Mouse (Mus musculus) hindbrain, postnatal 0 days (tissue): Measurements from ENCODE around the gene Olfr850. TPM values are rescaled to one million over a fixed set of nuclear protein-coding genes. Genes with fewer than 3 reads are reported as not detected.

Source experiments
- ATAC-seq: fragments of 200-750 bp; cut with Nextera tagmentation; 2 replicates; pipeline ENCODE4 v1.8.0; 2017; ENCODE audit warnings: mild to moderate bottlenecking, moderate TSS enrichment, moderate library complexity
- DNase-seq: peaks from one replicate; pipeline ENCODE4 v3.0.0-alpha.2; 2015; ENCODE audit warnings: low spot score
- H3K27ac ChIP-seq: fragments of 300-500 bp; sonication (generic); 2 replicates; pipeline ENCODE4 v1.5.1; 2014; ENCODE audit warnings: mild to moderate bottlenecking
- H3K27me3 ChIP-seq: fragments of 300-500 bp; sonication (generic); 2 replicates; pipeline ENCODE4 v1.6.1; 2014; ENCODE audit warnings: low read length, mixed read lengths; ENCODE audit not compliant: insufficient read depth
- H3K36me3 ChIP-seq: fragments of 300-500 bp; sonication (generic); 2 replicates; pipeline ENCODE4 v1.6.1; 2014; ENCODE audit warnings: low read length, mixed read lengths; ENCODE audit not compliant: insufficient read depth
- H3K4me1 ChIP-seq: fragments of 300-500 bp; sonication (generic); 2 replicates; pipeline ENCODE4 v1.6.1; 2014; ENCODE audit warnings: antibody characterized with exemption, low read length, mixed read lengths; ENCODE audit not compliant: insufficient read depth
- H3K4me2 ChIP-seq: fragments of 300-500 bp; sonication (generic); 2 replicates; pipeline ENCODE4 v1.6.1; 2014; ENCODE audit warnings: low read depth, mild to moderate bottlenecking, low read length, moderate library complexity, mixed read lengths
- H3K4me3 ChIP-seq: fragments of 300-500 bp; sonication (generic); 2 replicates; pipeline ENCODE4 v1.5.1; 2014; ENCODE audit warnings: low read length
- H3K9ac ChIP-seq: fragments of 300-500 bp; sonication (generic); replicated peaks from 2 replicates; pipeline ENCODE4 v1.6.1; 2014; ENCODE audit warnings: mild to moderate bottlenecking, low read length, moderate library complexity, mixed read lengths
- H3K9me3 ChIP-seq: fragments of 300-500 bp; sonication (generic); 2 replicates; pipeline ENCODE4 v1.6.1; 2016; ENCODE audit warnings: low read length, mixed read lengths
- CTCF ChIP-seq: IDR thresholded peaks from 2 replicates; pipeline ENCODE4 v1.5.1; 2016; ENCODE audit warnings: antibody characterized with exemption, control low read depth, low read depth
- WGBS: fragments of 180-500 bp; shearing (Covaris S2); extraction: QIAGEN DNeasy Blood & Tissue Kit; methylation state at CpG from one replicate; pipeline ENCODE4 v1.1.7; 2014; 5-methylcytosine and 5-hydroxymethylcytosine counted together
- polyA plus RNA-seq: library from polyadenylated mRNA; unstranded; fragments of >200 nt; fragmentation: Nextera tagmentation; extraction: Ambion mirVana; gene quantifications from 2 replicates; pipeline ENCODE4 v1.2.1, GENCODE M21; 2015
- total RNA-seq: library from RNA; depleted of rRNA; stranded (reverse); fragments of >200 nt; gene quantifications from 2 replicates; pipeline ENCODE4 v1.2.3, GENCODE M21; 2014; rRNA removed

Olfr850 gene
- total RNA-seq: not detected in 2 replicates
- not detected in 2 replicates for polyA plus RNA-seq

DNA sequence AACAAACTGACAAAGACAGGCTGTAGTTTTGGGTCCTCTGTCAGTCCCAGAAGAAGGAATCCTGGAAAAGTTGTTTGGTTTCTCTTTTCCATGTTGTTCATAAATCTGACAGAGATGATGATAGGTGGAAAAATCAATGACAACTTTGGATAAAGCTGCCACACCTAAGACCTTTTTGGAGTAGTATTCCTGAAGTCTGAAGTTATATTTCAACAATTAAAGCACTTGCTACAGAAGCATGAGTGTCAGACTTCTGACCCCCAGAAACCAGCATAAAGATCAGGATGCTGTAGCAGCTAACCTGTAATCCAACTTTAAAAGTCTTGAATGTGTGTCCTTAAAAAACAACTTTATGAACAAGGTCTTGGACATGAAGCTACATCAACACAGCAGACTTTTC is at the start of gene Olfr850:
Olfr850 (minus strand) TSS at position 101 of the 400 bp plus-strand sequence.
- Histone ChIP-seq H3K27me3 (no peaks in the 10 kb centered on the region), H3K36me3 (no peaks in the 10 kb centered on the region), H3K4me1 (no peaks in the 10 kb centered on the region), H3K27ac (no peak within 1 kb of the TSS), H3K9ac (no peak within 1 kb of the TSS), H3K4me3 (no peak within 1 kb of the TSS), H3K9me3 (peaks cover 6% of the 10 kb centered on the region; the same call in 1 of the 2 replicates), H3K4me2 (no peak within 1 kb of the TSS)
- no peak for ATAC-seq
- no peak for DNase-seq
- TF ChIP-seq CTCF: no peak

DNA sequence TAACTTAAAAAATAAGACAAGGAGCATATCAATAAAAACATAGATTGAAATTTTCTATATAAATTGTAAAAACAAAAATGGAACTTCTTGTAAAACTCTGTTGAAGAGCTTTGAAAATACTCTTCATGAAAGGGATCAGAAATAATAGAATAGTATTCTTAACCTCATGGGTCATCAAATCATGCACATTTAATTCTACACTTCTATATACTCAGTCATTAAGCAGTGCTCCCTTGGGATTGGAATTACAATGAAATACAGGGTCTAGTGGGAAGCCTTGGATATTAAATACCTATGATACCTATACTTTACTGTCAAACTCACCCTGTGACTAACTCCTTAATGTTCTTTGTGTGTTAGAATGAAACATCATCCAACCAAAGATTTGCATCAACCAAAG is 14.9 kb upstream of the Olfr850 start, which contains the start of gene Olfr851:
Olfr851 (plus strand) TSS at position 301 of the 400 bp plus-strand sequence.
- Histone ChIP-seq H3K4me3 (no peak within 1 kb of the TSS), H3K27ac (no peak within 1 kb of the TSS), H3K9ac (no peak within 1 kb of the TSS), H3K4me1 (no peaks in the 10 kb centered on the region), H3K9me3 (no peaks in the 10 kb centered on the region), H3K36me3 (no peaks in the 10 kb centered on the region), H3K4me2 (no peak within 1 kb of the TSS), H3K27me3 (no peaks in the 10 kb centered on the region)
- no peak for ATAC-seq
- no peak for DNase-seq
- TF ChIP-seq CTCF: no peak

DNA sequence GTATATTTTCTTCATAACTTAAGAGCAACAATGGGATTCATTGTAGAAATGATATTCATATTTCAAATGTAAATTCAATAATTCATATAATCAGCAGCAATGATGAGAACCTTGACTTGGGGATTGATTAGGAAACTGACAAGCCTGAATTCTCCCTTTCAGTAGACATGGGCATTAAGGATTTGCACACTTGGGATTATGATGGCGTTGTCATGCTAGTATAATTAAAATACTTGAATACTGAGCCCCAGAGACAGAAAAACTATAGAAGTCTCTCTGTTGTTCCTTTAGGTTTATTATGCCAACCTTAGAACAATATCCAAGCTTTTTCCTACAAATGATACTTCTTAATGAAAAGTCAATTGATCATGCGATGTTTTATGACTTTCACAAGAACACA is 38.1 kb downstream of the Olfr850 start, which contains the start of gene Olfr849:
Olfr849 (plus strand) TSS at position 301 of the 400 bp plus-strand sequence.
- DNase-seq (no peak), ATAC-seq (no peak)
- peaks cover 5% of the 10 kb centered on the region for H3K9me3 ChIP-seq
- TF ChIP-seq CTCF: no peak
- no peaks in the 10 kb centered on the region for H3K36me3 ChIP-seq
- H3K4me3 ChIP-seq: no peak within 1 kb of the TSS
- H3K4me1 ChIP-seq: no peaks in the 10 kb centered on the region
- no peak within 1 kb of the TSS for H3K9ac ChIP-seq
- H3K4me2 ChIP-seq: no peak within 1 kb of the TSS
- no peak within 1 kb of the TSS for H3K27ac ChIP-seq
- no peaks in the 10 kb centered on the region for H3K27me3 ChIP-seq
- 74% methylated on average over 2 of the region's 2 CpGs for WGBS

Other genes starting within 250 kb of the Olfr850 start
- not detected in 2 replicates for gene Olfr843, start 226.3 kb downstream of the Olfr850 start, total RNA-seq
- gene Olfr843, start 226.3 kb downstream of the Olfr850 start, polyA plus RNA-seq: not detected in 2 replicates
- gene Olfr844, start 161.9 kb downstream of the Olfr850 start, total RNA-seq: not detected in 2 replicates
- not detected in 2 replicates for gene Olfr844, start 161.9 kb downstream of the Olfr850 start, polyA plus RNA-seq
- gene Olfr845, start 141.8 kb downstream of the Olfr850 start, total RNA-seq: not detected in 2 replicates
- gene Olfr845, start 141.8 kb downstream of the Olfr850 start, polyA plus RNA-seq: not detected in 2 replicates
- gene Olfr846, start 114.2 kb downstream of the Olfr850 start, total RNA-seq: not detected in 2 replicates
- not detected in 2 replicates for gene Olfr846, start 114.2 kb downstream of the Olfr850 start, polyA plus RNA-seq
- not detected in 2 replicates for gene Olfr847, start 99.6 kb downstream of the Olfr850 start, total RNA-seq
- gene Olfr847, start 99.6 kb downstream of the Olfr850 start, polyA plus RNA-seq: not detected in 2 replicates
- not detected in 2 replicates for gene Olfr849, start 38.0 kb downstream of the Olfr850 start, total RNA-seq
- not detected in 2 replicates for gene Olfr849, start 38.0 kb downstream of the Olfr850 start, polyA plus RNA-seq
- gene Olfr851, start 15.0 kb upstream of the Olfr850 start, total RNA-seq: not detected in 2 replicates
- gene Olfr851, start 15.0 kb upstream of the Olfr850 start, polyA plus RNA-seq: not detected in 2 replicates
- not detected in 2 replicates for gene Olfr853, start 62.8 kb upstream of the Olfr850 start, total RNA-seq
- gene Olfr853, start 62.8 kb upstream of the Olfr850 start, polyA plus RNA-seq: not detected in 2 replicates
- not detected in 2 replicates for gene Olfr854, start 89.1 kb upstream of the Olfr850 start, total RNA-seq
- gene Olfr854, start 89.1 kb upstream of the Olfr850 start, polyA plus RNA-seq: not detected in 2 replicates
- gene Olfr855, start 104.4 kb upstream of the Olfr850 start, total RNA-seq: not detected in 2 replicates
- gene Olfr855, start 104.4 kb upstream of the Olfr850 start, polyA plus RNA-seq: not detected in 2 replicates
- 24.6 and 31.8 TPM in 2 replicates for gene Zfp317, start 143.9 kb upstream of the Olfr850 start, total RNA-seq
- gene Zfp317, start 143.9 kb upstream of the Olfr850 start, polyA plus RNA-seq: 20.4 and 22.2 TPM in 2 replicates
- not detected in 2 replicates for gene Olfr857, start 231.2 kb upstream of the Olfr850 start, total RNA-seq
- not detected in 2 replicates for gene Olfr857, start 231.2 kb upstream of the Olfr850 start, polyA plus RNA-seq